Mouse (Mus musculus): Measurements from ENCODE around the gene Tmprss13.

GRCm38 (mm10) chr9:45373896-45374295 is 55.0 kb downstream of the Tmprss13 start:
- TF ChIP-seq CTCF (IDR thresholded peaks at IDR 0.05; ENCODE audit: borderline replicate concordance, control insufficient read depth, extremely low read depth, insufficient read depth, low read length, poor library complexity) (no peak), POLR2A (IDR thresholded peaks at IDR 0.05; ENCODE audit: control insufficient read depth, extremely low read depth, insufficient read depth, low read length, poor library complexity) (no peak)

Data from thymus, adult 2 months (tissue).